12 mouse cellular contexts compared by ENCODE assay signal in genomic region chr11:5432330-5432729, GRCm38 (mm10). TPM values are rescaled to one million over a fixed set of nuclear protein-coding genes. Genes with fewer than 3 reads are reported as not detected.
DNase-seq lines count a peak whose midpoint lies in the region; ATAC-seq and TF ChIP-seq lines count a peak whose summit lies in the region.
"Had no signal": no experiment of that assay in that cellular context is flagged by ENCODE, and none has a peak within 500 bp of the region (broad histone marks: within the 10 kb centered on the region; RNA-seq: fewer than 3 reads in every experiment).

No protein-coding gene starts in this region.

- intact Hi-C loops in heart, adult 2 months (cut with DNase I): no loop called here

- no peak for ATAC-seq in intestine, embryonic 16.5 days
- ATAC-seq: liver, embryonic 12.5 days; Patski had no signal

- TF ChIP-seq POLR2A in heart, adult 2 months (IDR thresholded peaks at IDR 0.05; ENCODE audit: insufficient read depth, low read depth, low read length): no peak

- H3K4me2 ChIP-seq in intestine, embryonic 16.5 days (ENCODE audit: low read depth, low read length): no peak overlapping the region
- H3K4me2 ChIP-seq: liver, embryonic 12.5 days; stomach, embryonic 15.5 days had no signal

- no peaks in the 10 kb centered on the region for H3K27me3 ChIP-seq in intestine, embryonic 16.5 days (replicated peaks; ENCODE audit: control insufficient read depth, insufficient read depth, low read length)
- 0 out of 2 replicates have a peak, but pooled peaks cover 1% of the 10 kb centered on the region for H3K27me3 ChIP-seq in heart, adult 2 months (ENCODE audit: control insufficient read depth, insufficient read depth, low read length)
- H3K27me3 ChIP-seq: liver, embryonic 12.5 days; Patski; stomach, embryonic 15.5 days had no signal

- H3K9ac ChIP-seq in intestine, embryonic 16.5 days (ENCODE audit: low read depth, low read length): no peak overlapping the region
- H3K9ac ChIP-seq in heart, adult 2 months (ENCODE audit: low read depth, low read length): no peak overlapping the region
- H3K9ac ChIP-seq: liver, embryonic 12.5 days; stomach, embryonic 15.5 days had no signal

- peak; percentile 34 to 53 for DNase-seq in right cerebral cortex, postnatal 10 days (ENCODE audit: low spot score in 2 of 2)
- no peak for DNase-seq in right cerebral cortex, postnatal 25 days
- DNase-seq in adrenal gland, postnatal 14 days: peak; percentile 64
- peak; percentile 71 to 82 for DNase-seq in natural killer cell, adult 2 months (ENCODE audit: low spot score in 2 of 2)
- no peak for DNase-seq in layer of hippocampus, adult 11-12 months (ENCODE audit: low spot score)
- no peak for DNase-seq in heart, adult 2 months
- DNase-seq: embryo, embryonic 11 days had no signal

- no peak overlapping the region for H3K4me3 ChIP-seq in intestine, embryonic 16.5 days (ENCODE audit: low read length)
- H3K4me3 ChIP-seq in heart, adult 2 months: no peak overlapping the region
- H3K4me3 ChIP-seq: left cerebral cortex, adult 2 months; liver, embryonic 12.5 days; stomach, embryonic 15.5 days had no signal

- TF ChIP-seq CTCF in heart, adult 2 months (IDR thresholded peaks at IDR 0.05): no peak

- no peaks in the 10 kb centered on the region for H3K36me3 ChIP-seq in intestine, embryonic 16.5 days (ENCODE audit: control insufficient read depth, insufficient read depth, low read length)
- peaks cover 8% of the 10 kb centered on the region for H3K36me3 ChIP-seq in heart, adult 2 months (ENCODE audit: control insufficient read depth, insufficient read depth, low read length)
- H3K36me3 ChIP-seq: liver, embryonic 12.5 days; stomach, embryonic 15.5 days had no signal

- H3K9me3 ChIP-seq in intestine, embryonic 16.5 days (ENCODE audit: control insufficient read depth, low read length): no peaks in the 10 kb centered on the region
- H3K9me3 ChIP-seq: liver, embryonic 12.5 days; stomach, embryonic 15.5 days had no signal

- no peak for TF ChIP-seq EP300 in heart, adult 2 months (IDR thresholded peaks at IDR 0.05; ENCODE audit: insufficient read depth, low read depth, low read length)

- WGBS in intestine, embryonic 16.5 days: 73% methylated on average over 2 of the region's 2 CpGs
- WGBS in heart, adult 2 months: 75% methylated on average over 2 of the region's 2 CpGs

- H3K4me1 ChIP-seq in intestine, embryonic 16.5 days (ENCODE audit: control insufficient read depth, insufficient read depth, low read length): peaks cover 2% of the 10 kb centered on the region; the same call in 1 of the 2 replicates
- H3K4me1 ChIP-seq in heart, adult 2 months (ENCODE audit: control insufficient read depth, insufficient read depth, low read length): peaks cover 3% of the 10 kb centered on the region
- H3K4me1 ChIP-seq: stomach, embryonic 15.5 days had no signal

- no peaks in the 10 kb centered on the region for H3K79me2 ChIP-seq in heart, adult 2 months (replicated peaks; ENCODE audit: control insufficient read depth, insufficient read depth, low read length)

- H3K27ac ChIP-seq in intestine, embryonic 16.5 days (ENCODE audit: low read length): no peak overlapping the region
- H3K27ac ChIP-seq in heart, adult 2 months: no peak overlapping the region
- H3K27ac ChIP-seq: left cerebral cortex, adult 2 months; liver, embryonic 12.5 days; stomach, embryonic 15.5 days had no signal

RNA-seq across cellular contexts. Expression of gene Znrf3, which starts 12.3 kb away (rescaled TPM):
- 25.0 and 26.2 TPM in 2 replicates for total RNA-seq in adrenal gland, postnatal 14 days (2021)
- 6.8 and 7.3 TPM in 2 replicates for polyA plus RNA-seq in intestine, embryonic 16.5 days (2015; fragmentation: Nextera tagmentation; extraction: Ambion mirVana)
- total RNA-seq in heart, adult 2 months (2021): 1 to 10 TPM; 7.3 TPM
- 2.9 and 4.4 TPM in 2 replicates for polyA plus RNA-seq in heart, adult 2 months (2012; rRNA removed)

Comparison
In these comparisons a context has a peak if more than half of its experiments do, and no peak if none do; other contexts are left out.
1. DNase-seq: peak in right cerebral cortex, postnatal 10 days (2 of 2), adrenal gland, postnatal 14 days (single experiment) and natural killer cell, adult 2 months (2 of 2); none in right cerebral cortex, postnatal 25 days (single experiment), layer of hippocampus, adult 11-12 months (single experiment) and heart, adult 2 months (0 of 2).